Mouse (Mus musculus) adrenal gland, adult 8-10 months (tissue): ENCODE results near the gene Spon1. TPM values are rescaled to one million over a fixed set of nuclear protein-coding genes. Genes with fewer than 3 reads are reported as not detected.

Source experiments
- DNase-seq: peaks from one replicate; pipeline ENCODE4 v3.0.0; 2022
- total RNA-seq, 4 experiments: library from RNA; stranded (reverse); gene quantifications; 2 replicates each; pipeline ENCODE4 v1.2.4; 2022

The Spon1 gene
- total RNA-seq, 4 experiments from 2014 or later: 12.1 to 18.6 (median 15.1) TPM

- no peak for DNase-seq
Measured at GRCm38 (mm10) chr7:113909161-113909825, 143.5 kb downstream of the Spon1 start.

- no peak for DNase-seq
Measured at GRCm38 (mm10) chr7:113910856-113911255, 145.1 kb downstream of the Spon1 start.

- DNase-seq: no peak
Measured at GRCm38 (mm10) chr7:113915936-113916335, 150.1 kb downstream of the Spon1 start.

- DNase-seq: no peak
Measured at GRCm38 (mm10) chr7:113918916-113919315, 153.1 kb downstream of the Spon1 start.

- no peak for DNase-seq
Measured at GRCm38 (mm10) chr7:113919505-113919904, 153.7 kb downstream of the Spon1 start.

- no peak for DNase-seq
Measured at GRCm38 (mm10) chr7:113920056-113920455, 154.3 kb downstream of the Spon1 start.

GRCm38 (mm10) chr7:113924561-113924960 is 158.8 kb downstream of the Spon1 start:
- no peak for DNase-seq

GRCm38 (mm10) chr7:113950888-113951287 is 185.1 kb downstream of the Spon1 start:
- DNase-seq: no peak

GRCm38 (mm10) chr7:113955431-113955830 is 189.6 kb downstream of the Spon1 start:
- no peak for DNase-seq

GRCm38 (mm10) chr7:113960841-113961499 is 195.2 kb downstream of the Spon1 start:
- DNase-seq: no peak

- peak; percentile 5 for DNase-seq
Measured at GRCm38 (mm10) chr7:113961500-113961895, 195.7 kb downstream of the Spon1 start.

GRCm38 (mm10) chr7:113962078-113962477 is 196.3 kb downstream of the Spon1 start:
- DNase-seq: peak; percentile 40

GRCm38 (mm10) chr7:113963766-113964165 is 198.0 kb downstream of the Spon1 start:
- DNase-seq: no peak

- no peak for DNase-seq
Measured at GRCm38 (mm10) chr7:113965625-113966024, 199.8 kb downstream of the Spon1 start.

GRCm38 (mm10) chr7:113969182-113969581 is 203.4 kb downstream of the Spon1 start:
- DNase-seq: no peak

- DNase-seq: no peak
Measured at GRCm38 (mm10) chr7:113972536-113972935, 206.7 kb downstream of the Spon1 start.

- no peak for DNase-seq
Measured at GRCm38 (mm10) chr7:113986406-113987134, 220.8 kb downstream of the Spon1 start.

GRCm38 (mm10) chr7:113988156-113988555 is 222.4 kb downstream of the Spon1 start:
- DNase-seq: no peak

GRCm38 (mm10) chr7:113997675-113998354 is 232.0 kb downstream of the Spon1 start:
- DNase-seq: no peak

- no peak for DNase-seq
Measured at GRCm38 (mm10) chr7:114004171-114004570, 238.4 kb downstream of the Spon1 start.

- no peak for DNase-seq
Measured at GRCm38 (mm10) chr7:114005499-114005898, 239.7 kb downstream of the Spon1 start.

- no peak for DNase-seq
Measured at GRCm38 (mm10) chr7:114006456-114006855, 240.7 kb downstream of the Spon1 start.

GRCm38 (mm10) chr7:114007565-114007964 is 241.8 kb downstream of the Spon1 start:
- DNase-seq: no peak
